Mouse (Mus musculus) hindbrain, embryonic 13.5 days (tissue): ENCODE measurements around the gene Zfp467. TPM values are rescaled to one million over a fixed set of nuclear protein-coding genes. Genes with fewer than 3 reads are reported as not detected.
A peak's percentile ranks its signal among the peaks of the same experiment; 100 is the strongest.

Experiments used
- ATAC-seq: fragments of 200-750 bp; cut with Nextera tagmentation; 2 replicates; pipeline ENCODE4 v1.8.0; 2017; ENCODE audit warnings: moderate TSS enrichment; ENCODE audit not compliant: low FRiP score
- H3K27ac ChIP-seq: fragments of 300-500 bp; sonication (generic); 2 replicates; pipeline ENCODE4 v1.5.1; 2015; ENCODE audit warnings: inconsistent platforms, mild to moderate bottlenecking, moderate library complexity
- H3K27me3 ChIP-seq: fragments of 300-500 bp; sonication (generic); 2 replicates; pipeline ENCODE4 v1.6.1; 2015; ENCODE audit warnings: mild to moderate bottlenecking, inconsistent platforms
- H3K36me3 ChIP-seq: fragments of 300-500 bp; sonication (generic); 2 replicates; pipeline ENCODE4 v1.6.1; 2015; ENCODE audit warnings: mild to moderate bottlenecking, inconsistent platforms
- H3K4me1 ChIP-seq: fragments of 300-500 bp; sonication (generic); replicated peaks from 2 replicates; pipeline ENCODE4 v1.6.1; 2015; ENCODE audit warnings: inconsistent platforms
- H3K4me2 ChIP-seq: fragments of 300-500 bp; sonication (generic); 2 replicates; pipeline ENCODE4 v1.6.1; 2015; ENCODE audit warnings: inconsistent platforms, mild to moderate bottlenecking, moderate library complexity
- H3K4me3 ChIP-seq: fragments of 300-500 bp; sonication (generic); 2 replicates; pipeline ENCODE4 v1.5.1; 2015; ENCODE audit warnings: mild to moderate bottlenecking, inconsistent platforms
- H3K9ac ChIP-seq: fragments of 300-500 bp; sonication (generic); 2 replicates; pipeline ENCODE4 v1.6.1; 2015; ENCODE audit warnings: mild to moderate bottlenecking, inconsistent platforms
- H3K9me3 ChIP-seq: fragments of 300-500 bp; sonication (generic); 2 replicates; pipeline ENCODE4 v1.6.1; 2016; ENCODE audit warnings: inconsistent platforms
- WGBS: fragments of 180-500 bp; shearing (Covaris S2); methylation state at CpG from one replicate; pipeline ENCODE4 v1.1.7; 2015; 5-methylcytosine and 5-hydroxymethylcytosine counted together
- microRNA-seq: library from miRNA; unstranded; fragments of <30 nt; microRNA quantifications from one replicate; pipeline ENCODE4, GENCODE M21; 2016
- polyA plus RNA-seq: library from polyadenylated mRNA; unstranded; fragments of >200 nt; fragmentation: Nextera tagmentation; extraction: Ambion mirVana; gene quantifications from 2 replicates; pipeline ENCODE4 v1.2.1, GENCODE M21; 2015

Gene Zfp467
- polyA plus RNA-seq, 1 experiment from 2014 or later: 22.0 TPM

GRCm38 (mm10) chr6:48396686-48397085 is 48.9 kb downstream of the Zfp467 start:
- H3K9ac ChIP-seq: peak overlapping the region; percentile 86
- 0 out of 2 replicates have a peak, but pooled peaks cover 5% of the 10 kb centered on the region for H3K27me3 ChIP-seq
- no peaks in the 10 kb centered on the region for H3K9me3 ChIP-seq
- ATAC-seq: no peak
- peak overlapping the region; percentile 71 for H3K4me3 ChIP-seq
- no peak overlapping the region for H3K27ac ChIP-seq
- WGBS: 97% methylated on average over 1 of the region's 1 CpGs
- peak overlapping the region; percentile 66 for H3K4me2 ChIP-seq
- H3K36me3 ChIP-seq: no peaks in the 10 kb centered on the region
- H3K4me1 ChIP-seq: peaks cover 42% of the 10 kb centered on the region

GRCm38 (mm10) chr6:48396008-48396595 is 49.5 kb downstream of the Zfp467 start:
- no peaks in the 10 kb centered on the region for H3K9me3 ChIP-seq
- H3K27ac ChIP-seq: peak overlapping the region; percentile 88
- H3K36me3 ChIP-seq: no peaks in the 10 kb centered on the region
- peaks cover 37% of the 10 kb centered on the region for H3K4me1 ChIP-seq
- WGBS: 36% methylated on average over 15 of the region's 15 CpGs
- peak overlapping the region; percentile 71 for H3K4me3 ChIP-seq
- 0 out of 2 replicates have a peak, but pooled peaks cover 5% of the 10 kb centered on the region for H3K27me3 ChIP-seq
- peak overlapping the region; percentile 86 for H3K9ac ChIP-seq
- no peak for ATAC-seq
- H3K4me2 ChIP-seq: peak overlapping the region; percentile 66

- H3K27ac ChIP-seq: peak within 1 kb of the TSS; percentile 88
- 0 out of 2 replicates have a peak, but pooled peaks cover 5% of the 10 kb centered on the region for H3K27me3 ChIP-seq
- peak within 1 kb of the TSS; percentile 66 for H3K4me2 ChIP-seq
- under 1% methylated on average over 65 of the region's 65 CpGs for WGBS
- H3K4me1 ChIP-seq: peaks cover 29% of the 10 kb centered on the region
- H3K4me3 ChIP-seq: peak within 1 kb of the TSS; percentile 71
- H3K9me3 ChIP-seq: no peaks in the 10 kb centered on the region
- H3K36me3 ChIP-seq: no peaks in the 10 kb centered on the region
- ATAC-seq: peak; percentile 99
- peak within 1 kb of the TSS; percentile 86 for H3K9ac ChIP-seq
Observed at GRCm38 (mm10) chr6:48395105-48396007, 50.3 kb downstream of the Zfp467 start, which contains the start of gene Krba1. Krba1 (plus strand) TSS chr6:48395586.

GRCm38 (mm10) chr6:48393811-48394210 is 51.8 kb downstream of the Zfp467 start:
- Histone ChIP-seq H3K9ac (no peak overlapping the region), H3K4me2 (no peak overlapping the region), H3K27me3 (0 out of 2 replicates have a peak, but pooled peaks cover 5% of the 10 kb centered on the region), H3K4me1 (peaks cover 28% of the 10 kb centered on the region), H3K36me3 (no peaks in the 10 kb centered on the region), H3K4me3 (no peak overlapping the region), H3K9me3 (no peaks in the 10 kb centered on the region), H3K27ac (no peak overlapping the region)
- no peak for ATAC-seq

GRCm38 (mm10) chr6:48388221-48388620 is 57.4 kb downstream of the Zfp467 start:
- Histone ChIP-seq H3K36me3 (no peaks in the 10 kb centered on the region), H3K9me3 (no peaks in the 10 kb centered on the region), H3K4me3 (no peak overlapping the region), H3K9ac (no peak overlapping the region), H3K27me3 (0 out of 2 replicates have a peak, but pooled peaks cover 2% of the 10 kb centered on the region), H3K4me2 (no peak overlapping the region), H3K27ac (no peak overlapping the region), H3K4me1 (no peaks in the 10 kb centered on the region)
- 70% methylated on average over 3 of the region's 3 CpGs for WGBS
- no peak for ATAC-seq

Small RNA genes within 50 kb of the gene (microRNA-seq; reads per million reads assigned to microRNA genes)
- not detected for gene Gm24325

Other genes with a start within 250 kb of the Zfp467 start
- 25.4 and 28.3 TPM in 2 replicates for gene Krba1, start 50.2 kb downstream of the Zfp467 start, polyA plus RNA-seq
- 0.14 and 0.25 TPM in 2 replicates for gene Sspo, start 2.4 kb upstream of the Zfp467 start, polyA plus RNA-seq
- gene Atp6v0e2, start 91.8 kb upstream of the Zfp467 start, polyA plus RNA-seq: 184 and 189 TPM in 2 replicates
- gene Lrrc61, start 109.0 kb upstream of the Zfp467 start, polyA plus RNA-seq: 20.8 and 22.1 TPM in 2 replicates
- 5.2 and 6.0 TPM in 2 replicates for gene Rarres2, start 127.0 kb upstream of the Zfp467 start, polyA plus RNA-seq
- 0.56 TPM in 1 of 2 replicates, not detected in the other for gene Gm45021, start 143.8 kb upstream of the Zfp467 start, polyA plus RNA-seq
- gene Repin1, start 148.1 kb upstream of the Zfp467 start, polyA plus RNA-seq: 39.3 and 41.8 TPM in 2 replicates
- not detected in 2 replicates for gene Gm44965, start 148.1 kb upstream of the Zfp467 start, polyA plus RNA-seq
- 14.7 and 15.0 TPM in 2 replicates for gene Zfp775, start 156.2 kb upstream of the Zfp467 start, polyA plus RNA-seq
- 13.1 and 13.2 TPM in 2 replicates for gene AI854703, start 180.9 kb upstream of the Zfp467 start, polyA plus RNA-seq
- gene Gimap8, start 201.4 kb upstream of the Zfp467 start, polyA plus RNA-seq: 0.47 and 0.85 TPM in 2 replicates
- gene Gimap9, start 230.3 kb upstream of the Zfp467 start, polyA plus RNA-seq: 2.9 and 3.6 TPM in 2 replicates
- gene Gimap4, start 238.7 kb upstream of the Zfp467 start, polyA plus RNA-seq: 1.7 and 2.2 TPM in 2 replicates